Mouse (Mus musculus): ENCODE measurements around the gene Zfp651. TPM values are rescaled to one million over a fixed set of nuclear protein-coding genes. Genes with fewer than 3 reads are reported as not detected.

The Zfp651 gene
- 1.1 TPM in 1 of 2 replicates, not detected in the other for total RNA-seq (2015; ENCODE audit: low replicate concordance)
- 0.77 TPM in 1 of 2 replicates, not detected in the other for total RNA-seq (2017; ENCODE audit: low replicate concordance)

- no peak for ATAC-seq (replicated peaks; ENCODE audit: low FRiP score, poor library complexity, severe bottlenecking)
These were observed at the start of gene Zfp651 for GRCm38 (mm10) chr9:121759091-121760081. Zfp651 (plus strand) TSS chr9:121759330.

GRCm38 (mm10) chr9:121709898-121710583, 49.1 kb upstream of the Zfp651 start, which contains the start of gene Ss18l2:
Ss18l2 (plus strand) TSS chr9:121710329.
- peak; percentile 87 for ATAC-seq (replicated peaks; ENCODE audit: low FRiP score, poor library complexity, severe bottlenecking)

GRCm38 (mm10) chr9:121710584-121710975, 48.5 kb upstream of the Zfp651 start:
- peak; percentile 75 for ATAC-seq (replicated peaks; ENCODE audit: low FRiP score, poor library complexity, severe bottlenecking)

GRCm38 (mm10) chr9:121717048-121717447, 42.1 kb upstream of the Zfp651 start:
- no peak for ATAC-seq (replicated peaks; ENCODE audit: low FRiP score, poor library complexity, severe bottlenecking)

- peak; percentile 6; the same call in 1 of the 2 replicates for ATAC-seq (replicated peaks; ENCODE audit: low FRiP score, poor library complexity, severe bottlenecking)
These were observed 40.9 kb upstream of the Zfp651 start for GRCm38 (mm10) chr9:121718070-121718705.

- ATAC-seq (replicated peaks; ENCODE audit: low FRiP score, poor library complexity, severe bottlenecking) = peak; percentile 95
These were observed 40.3 kb upstream of the Zfp651 start, which contains the start of gene Nktr for GRCm38 (mm10) chr9:121718792-121719318. Nktr (plus strand) TSS chr9:121719169.

- ATAC-seq (replicated peaks; ENCODE audit: low FRiP score, poor library complexity, severe bottlenecking) = peak; percentile 48
These were observed 39.5 kb upstream of the Zfp651 start for GRCm38 (mm10) chr9:121719347-121720331.

GRCm38 (mm10) chr9:121740490-121740889, 18.6 kb upstream of the Zfp651 start:
- ATAC-seq (replicated peaks; ENCODE audit: low FRiP score, poor library complexity, severe bottlenecking) = no peak

- ATAC-seq (replicated peaks; ENCODE audit: low FRiP score, poor library complexity, severe bottlenecking) = no peak
These were observed 18.0 kb upstream of the Zfp651 start for GRCm38 (mm10) chr9:121741168-121741567.

GRCm38 (mm10) chr9:121744051-121744450, 15.1 kb upstream of the Zfp651 start:
- ATAC-seq (replicated peaks; ENCODE audit: low FRiP score, poor library complexity, severe bottlenecking) = no peak

GRCm38 (mm10) chr9:121752774-121753173, 6.4 kb upstream of the Zfp651 start:
- ATAC-seq (replicated peaks; ENCODE audit: low FRiP score, poor library complexity, severe bottlenecking) = no peak

- no peak for ATAC-seq (replicated peaks; ENCODE audit: low FRiP score, poor library complexity, severe bottlenecking)
These were observed 4.5 kb upstream of the Zfp651 start for GRCm38 (mm10) chr9:121754624-121755023.

- ATAC-seq (replicated peaks; ENCODE audit: low FRiP score, poor library complexity, severe bottlenecking) = no peak
These were observed 2.3 kb upstream of the Zfp651 start for GRCm38 (mm10) chr9:121756785-121757184.

- ATAC-seq (replicated peaks; ENCODE audit: low FRiP score, poor library complexity, severe bottlenecking) = no peak
These were observed 1.7 kb upstream of the Zfp651 start for GRCm38 (mm10) chr9:121757432-121757831.

- 0 out of 2 replicates have a peak, but pooled peaks have one; percentile 6 for ATAC-seq (replicated peaks; ENCODE audit: low FRiP score, poor library complexity, severe bottlenecking)
These were observed 1.0 kb upstream of the Zfp651 start for GRCm38 (mm10) chr9:121757835-121758814.

GRCm38 (mm10) chr9:121760271-121761090, 1.4 kb downstream of the Zfp651 start:
- ATAC-seq (replicated peaks; ENCODE audit: low FRiP score, poor library complexity, severe bottlenecking) = no peak

Measured in erythroid progenitor cell, adult 5-6 weeks (primary cell).